Mouse (Mus musculus) neural tube, embryonic 11.5 days (tissue): Measurements from ENCODE around the gene Lars2. TPM values are rescaled to one million over a fixed set of nuclear protein-coding genes. Genes with fewer than 3 reads are reported as not detected.
A peak's percentile ranks its signal among the peaks of the same experiment; 100 is the strongest.
"Not testable (repeated sequence)": the region's sequence is repeated elsewhere in the genome, so short reads cannot be mapped to it uniquely, and the experiment has no call there.

Source experiments
- ATAC-seq: fragments of 200-750 bp; cut with Nextera tagmentation; 2 replicates; pipeline ENCODE4 v1.8.0; 2017; ENCODE audit warnings: moderate number of reproducible peaks, mild to moderate bottlenecking, moderate TSS enrichment, moderate library complexity; ENCODE audit not compliant: insufficient read depth, low FRiP score, low TSS enrichment
- DNase-seq: peaks from one replicate; pipeline ENCODE4 v3.0.0-alpha.2; 2015; ENCODE audit warnings: low spot score
- H3K27ac ChIP-seq: fragments of 300-500 bp; sonication (generic); 2 replicates; pipeline ENCODE4 v1.5.1; 2014; ENCODE audit warnings: low read depth, mild to moderate bottlenecking, low read length
- H3K27me3 ChIP-seq: fragments of 300-500 bp; sonication (generic); 2 replicates; pipeline ENCODE4 v1.6.1; 2014; ENCODE audit warnings: mild to moderate bottlenecking, low read length, mixed read lengths; ENCODE audit not compliant: control insufficient read depth, insufficient read depth
- H3K36me3 ChIP-seq: fragments of 300-500 bp; sonication (generic); 2 replicates; pipeline ENCODE4 v1.6.1; 2014; ENCODE audit warnings: mild to moderate bottlenecking, low read length, moderate library complexity, mixed read lengths; ENCODE audit not compliant: control insufficient read depth, insufficient read depth
- H3K4me1 ChIP-seq: fragments of 300-500 bp; sonication (generic); 2 replicates; pipeline ENCODE4 v1.6.1; 2014; ENCODE audit warnings: low read length, mixed read lengths; ENCODE audit not compliant: control insufficient read depth, insufficient read depth
- H3K4me2 ChIP-seq: fragments of 300-500 bp; sonication (generic); 2 replicates; pipeline ENCODE4 v1.6.1; 2014; ENCODE audit warnings: low read depth, mild to moderate bottlenecking, moderate library complexity
- H3K4me3 ChIP-seq: fragments of 300-500 bp; sonication (generic); 2 replicates; pipeline ENCODE4 v1.5.1; 2014; ENCODE audit warnings: low read depth, low read length
- H3K9ac ChIP-seq: fragments of 300-500 bp; sonication (generic); 2 replicates; pipeline ENCODE4 v1.6.1; 2014; ENCODE audit warnings: mild to moderate bottlenecking, low read length
- H3K9me3 ChIP-seq: fragments of 300-500 bp; sonication (generic); 2 replicates; pipeline ENCODE4 v1.6.1; 2016; ENCODE audit warnings: low read length; ENCODE audit not compliant: control insufficient read depth
- whole genome bisulfite sequencing: fragments of 180-500 bp; shearing (Covaris S2); extraction: QIAGEN DNeasy Blood & Tissue Kit; methylation state at CpG from one replicate; pipeline ENCODE4 v1.1.7; 2014; 5-methylcytosine and 5-hydroxymethylcytosine counted together
- polyA plus RNA-seq: library from polyadenylated mRNA; unstranded; fragments of >200 nt; fragmentation: Nextera tagmentation; extraction: Ambion mirVana; gene quantifications from 2 replicates; pipeline ENCODE4 v1.2.1, GENCODE M21; 2014

Lars2 gene
- polyA plus RNA-seq, 1 experiment from 2014 or later, result 1,025 TPM

GRCm38 (mm10) chr9:123385352-123386198 is 18.8 kb downstream of the Lars2 start:
- Histone ChIP-seq H3K4me3 (no peak overlapping the region), H3K36me3 (no peaks in the 10 kb centered on the region; the same call in 1 of the 2 replicates), H3K9me3 (no peaks in the 10 kb centered on the region), H3K9ac (no peak overlapping the region), H3K4me1 (peaks cover 5% of the 10 kb centered on the region; the same call in 1 of the 2 replicates), H3K27me3 (no peaks in the 10 kb centered on the region), H3K4me2 (no peak overlapping the region), H3K27ac (no peak overlapping the region)
- ATAC-seq, result peak; percentile 35; the same call in 1 of the 2 replicates
- DNase-seq, result no peak
- 62% methylated on average over 5 of the region's 5 CpGs for WGBS

GRCm38 (mm10) chr9:123386347-123386746 is 19.6 kb downstream of the Lars2 start:
- WGBS, result 84% methylated on average over 3 of the region's 3 CpGs
- ATAC-seq (no peak), DNase-seq (no peak)
- Histone ChIP-seq H3K4me1 (peaks cover 5% of the 10 kb centered on the region; the same call in 1 of the 2 replicates), H3K27me3 (no peaks in the 10 kb centered on the region), H3K27ac (no peak overlapping the region), H3K4me3 (no peak overlapping the region), H3K9me3 (no peaks in the 10 kb centered on the region), H3K9ac (no peak overlapping the region), H3K36me3 (no peaks in the 10 kb centered on the region; the same call in 1 of the 2 replicates), H3K4me2 (no peak overlapping the region)

DNA sequence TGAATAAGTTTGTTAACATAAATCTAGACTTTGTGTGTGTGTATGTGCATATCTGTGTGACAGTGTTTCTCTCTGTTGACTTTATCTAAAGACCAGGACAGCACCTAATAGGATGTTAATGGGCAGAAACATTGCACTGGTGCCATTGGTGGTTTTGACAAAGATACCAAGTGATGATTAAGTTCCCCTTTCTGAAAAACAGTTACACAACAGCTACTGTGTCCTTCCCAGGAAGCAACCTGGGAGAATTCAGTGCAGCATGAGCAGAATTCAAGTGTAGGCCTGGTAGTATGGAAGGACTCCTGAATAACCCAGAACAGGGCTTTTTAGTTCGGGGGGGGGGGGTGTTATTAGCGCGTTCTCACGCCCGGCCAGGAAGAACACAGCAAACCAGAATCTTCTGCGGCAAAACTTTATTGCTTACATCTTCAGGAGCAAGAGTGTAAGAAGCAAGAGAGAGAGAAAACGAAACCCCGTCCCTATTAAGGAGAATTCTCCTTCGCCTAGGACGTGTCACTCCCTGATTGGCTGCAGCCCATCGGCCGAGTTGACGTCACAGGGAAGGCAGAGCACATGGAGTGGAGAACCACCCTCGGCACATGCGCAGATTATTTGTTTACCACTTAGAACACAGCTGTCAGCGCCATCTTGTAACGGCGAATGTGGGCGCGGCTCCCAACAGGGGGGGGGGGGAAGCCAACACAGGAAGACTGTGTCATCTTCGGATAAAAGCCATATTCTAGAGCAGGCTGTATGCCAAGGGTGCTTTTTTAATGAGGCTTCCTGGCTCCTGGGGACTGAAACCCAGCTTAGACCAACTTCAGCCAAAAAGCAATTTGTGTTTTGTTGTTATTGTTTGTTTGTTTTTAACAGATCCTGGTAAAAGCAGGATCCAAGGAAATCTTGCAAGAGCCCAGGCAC is 21.6 kb downstream of the Lars2 start:
- WGBS, result 96% methylated on average over 6 of the region's 21 CpGs
- H3K4me1 ChIP-seq, H3K9ac ChIP-seq, H3K4me2 ChIP-seq, H3K27ac ChIP-seq, H3K4me3 ChIP-seq, H3K36me3 ChIP-seq, H3K9me3 ChIP-seq, DNase-seq, ATAC-seq, H3K27me3 ChIP-seq: not testable (repeated sequence)

- ATAC-seq (no peak), DNase-seq (no peak)
- H3K9ac ChIP-seq, result no peak overlapping the region
- WGBS, result 81% methylated on average over 5 of the region's 5 CpGs
- H3K36me3 ChIP-seq, result no peaks in the 10 kb centered on the region; the same call in 1 of the 2 replicates
- H3K27ac ChIP-seq, result no peak overlapping the region
- no peak overlapping the region for H3K4me2 ChIP-seq
- H3K9me3 ChIP-seq, result no peaks in the 10 kb centered on the region
- H3K4me1 ChIP-seq, result no peaks in the 10 kb centered on the region
- H3K27me3 ChIP-seq, result no peaks in the 10 kb centered on the region
- no peak overlapping the region for H3K4me3 ChIP-seq
Measured at GRCm38 (mm10) chr9:123391140-123391849, 24.6 kb downstream of the Lars2 start.

GRCm38 (mm10) chr9:123394856-123395255 is 28.1 kb downstream of the Lars2 start:
- no peak overlapping the region for H3K27ac ChIP-seq
- no peak overlapping the region for H3K4me2 ChIP-seq
- WGBS, result 81% methylated on average over 6 of the region's 6 CpGs

DNA sequence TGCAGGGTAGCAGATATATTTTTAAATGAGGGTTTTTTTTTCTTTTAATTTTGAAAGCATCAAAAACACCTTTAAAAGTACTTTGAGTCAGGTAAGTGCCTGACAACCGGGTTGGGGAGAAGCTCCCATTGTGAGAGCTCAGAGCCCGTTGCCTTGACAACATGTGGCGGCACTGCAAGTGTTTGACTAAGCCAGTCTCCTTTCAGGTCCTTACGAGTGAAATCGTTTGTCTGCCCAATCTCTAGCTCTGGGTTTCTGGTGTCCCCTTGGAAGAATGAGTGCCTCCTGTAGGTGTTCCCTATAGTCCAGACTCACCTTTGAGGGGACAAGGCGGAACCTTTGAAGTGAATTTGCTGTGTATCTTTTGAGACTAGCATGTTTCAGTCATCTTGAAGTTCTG is 31.0 kb downstream of the Lars2 start:
- 55% methylated on average over 6 of the region's 6 CpGs for WGBS
- DNase-seq, result no peak

More at GRCm38 (mm10) chr9:123394856-123395255, 28.1 kb downstream of the Lars2 start:
- Histone ChIP-seq H3K4me1 (no peaks in the 10 kb centered on the region), H3K36me3 (no peaks in the 10 kb centered on the region), H3K9me3 (no peaks in the 10 kb centered on the region), H3K27me3 (no peaks in the 10 kb centered on the region), H3K4me3 (no peak overlapping the region), H3K9ac (no peak overlapping the region)
- no peak for ATAC-seq
- DNase-seq, result no peak

GRCm38 (mm10) chr9:123402215-123402614 is 35.5 kb downstream of the Lars2 start:
- Histone ChIP-seq H3K27ac (no peak overlapping the region), H3K4me2 (no peak overlapping the region), H3K4me3 (no peak overlapping the region), H3K9me3 (no peaks in the 10 kb centered on the region), H3K4me1 (no peaks in the 10 kb centered on the region), H3K36me3 (no peaks in the 10 kb centered on the region), H3K27me3 (no peaks in the 10 kb centered on the region), H3K9ac (no peak overlapping the region)
- no peak for ATAC-seq
- no peak for DNase-seq
- WGBS, result 93% methylated on average over 3 of the region's 3 CpGs

More for the DNA sequence above, 31.0 kb downstream of the Lars2 start:
- Histone ChIP-seq H3K27ac (no peak overlapping the region), H3K36me3 (no peaks in the 10 kb centered on the region), H3K9me3 (no peaks in the 10 kb centered on the region), H3K27me3 (no peaks in the 10 kb centered on the region), H3K4me3 (no peak overlapping the region), H3K9ac (no peak overlapping the region), H3K4me1 (no peaks in the 10 kb centered on the region), H3K4me2 (no peak overlapping the region)
- ATAC-seq, result no peak

GRCm38 (mm10) chr9:123403031-123403430 is 36.3 kb downstream of the Lars2 start:
- DNase-seq (no peak), ATAC-seq (no peak)
- Histone ChIP-seq H3K4me1 (no peaks in the 10 kb centered on the region), H3K9me3 (no peaks in the 10 kb centered on the region), H3K27me3 (no peaks in the 10 kb centered on the region), H3K4me3 (no peak overlapping the region), H3K27ac (no peak overlapping the region), H3K4me2 (no peak overlapping the region), H3K36me3 (no peaks in the 10 kb centered on the region), H3K9ac (no peak overlapping the region)
- WGBS, result 97% methylated on average over 3 of the region's 3 CpGs
